Mouse (Mus musculus) liver, adult 2 months (tissue): ENCODE measurements around the gene Cyp2c70.
"Not testable (repeated sequence)": the region's sequence is repeated elsewhere in the genome, so short reads cannot be mapped to it uniquely, and the experiment has no call there.

ENCODE experiments used
- CTCF ChIP-seq: fragments of 200-500 bp; IDR thresholded peaks from 2 replicates; pipeline ENCODE4 v1.5.1; 2011; ENCODE audit warnings: low read depth, low read length, control low read depth
- POLR2A ChIP-seq: fragments of 200-500 bp; IDR thresholded peaks from 2 replicates; pipeline ENCODE4 v1.6.1; 2011; ENCODE audit warnings: low read length, control low read depth; ENCODE audit not compliant: insufficient read depth; ENCODE audit errors: extremely low read depth

- not testable (repeated sequence) for TF ChIP-seq POLR2A, CTCF
These were observed 35.2 kb upstream of the Cyp2c70 start for GRCm38 (mm10) chr19:40222307-40222706.
